Mouse (Mus musculus) G1E (cell line): ENCODE measurements around the gene Trmu.

ENCODE experiments used
- CTCF ChIP-seq: IDR thresholded peaks from 2 replicates; pipeline ENCODE4 v1.5.1; 2012; ENCODE audit warnings: low read depth, low read length, inconsistent platforms, mixed read lengths
- GATA1 ChIP-seq: IDR thresholded peaks from 2 replicates; pipeline ENCODE4 v1.6.1; 2012; ENCODE audit warnings: borderline replicate concordance, low read length, inconsistent platforms, mixed read lengths
- GATA2 ChIP-seq: IDR thresholded peaks from 2 replicates; pipeline ENCODE4 v1.6.1; 2012; ENCODE audit warnings: low read depth, low read length, inconsistent platforms, borderline replicate concordance
- POLR2AphosphoS5 ChIP-seq: IDR thresholded peaks from 2 replicates; pipeline ENCODE4 v1.6.1; 2012; ENCODE audit warnings: low read depth, low read length, inconsistent platforms; ENCODE audit not compliant: insufficient replicate concordance

DNA sequence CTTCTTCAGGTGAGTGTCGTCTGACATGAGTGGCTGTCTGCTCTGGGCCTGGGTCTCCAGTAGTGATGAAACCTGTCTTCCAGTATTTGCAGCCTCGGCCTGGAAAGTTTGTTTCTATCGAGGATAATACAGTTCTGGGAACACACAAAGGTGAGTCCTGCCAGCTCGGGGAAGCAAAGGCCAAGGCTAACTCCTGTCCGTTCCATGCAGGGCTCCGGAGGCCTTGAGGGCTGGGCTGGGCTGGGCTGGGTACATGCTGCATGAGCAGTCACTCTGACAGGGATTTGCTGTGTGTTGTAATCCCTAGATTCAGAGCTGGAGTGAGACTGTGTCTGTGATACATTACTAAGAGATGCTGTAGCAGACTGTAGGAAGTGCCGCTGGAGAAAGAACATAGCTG is 14.8 kb downstream of the Trmu start:
- no peak for TF ChIP-seq CTCF
- no peak for TF ChIP-seq GATA2
- TF ChIP-seq GATA1 = no peak
- TF ChIP-seq POLR2AphosphoS5 = no peak
